Mouse (Mus musculus) heart, adult 18-20 months (tissue): ENCODE measurements around the gene Nav3. TPM values are rescaled to one million over a fixed set of nuclear protein-coding genes. Genes with fewer than 3 reads are reported as not detected.
"Not testable (repeated sequence)": the region's sequence is repeated elsewhere in the genome, so short reads cannot be mapped to it uniquely, and the experiment has no call there.

Experiments
- DNase-seq, 2 experiments: peaks; one replicate each; pipeline ENCODE4 v3.0.0; 2021 to 2022; ENCODE audit warnings: mixed read lengths in 1 of 2
- total RNA-seq, 2 experiments: library from RNA; stranded (reverse); gene quantifications; 2 replicates each; pipeline ENCODE4 v1.2.3; 2021

The Nav3 gene
- total RNA-seq, 2 experiments from 2014 or later: 1.6 to 2.0 TPM

- DNase-seq: not testable (repeated sequence)
Observed at GRCm38 (mm10) chr10:110383506-110384229, 72.3 kb downstream of the Nav3 start.

GRCm38 (mm10) chr10:110380792-110381191, 75.2 kb downstream of the Nav3 start:
- no peak for DNase-seq

- no peak for DNase-seq
Observed at GRCm38 (mm10) chr10:110372724-110373455, 83.1 kb downstream of the Nav3 start.

- DNase-seq: peak; percentile 8 to 11
Observed at GRCm38 (mm10) chr10:110352148-110352547, 103.9 kb downstream of the Nav3 start.

GRCm38 (mm10) chr10:110330030-110330429, 126.0 kb downstream of the Nav3 start:
- no peak for DNase-seq

- peak in 1 of 2 experiments; percentile 8 for DNase-seq
Observed at GRCm38 (mm10) chr10:110329629-110330028, 126.4 kb downstream of the Nav3 start.

- no peak for DNase-seq
Observed at GRCm38 (mm10) chr10:110322082-110322632, 133.8 kb downstream of the Nav3 start.

GRCm38 (mm10) chr10:110317275-110317674, 138.7 kb downstream of the Nav3 start:
- DNase-seq: no peak

GRCm38 (mm10) chr10:110314525-110314924, 141.5 kb downstream of the Nav3 start:
- DNase-seq: no peak

- DNase-seq: no peak
Observed at GRCm38 (mm10) chr10:110313959-110314358, 142.0 kb downstream of the Nav3 start.

GRCm38 (mm10) chr10:110309511-110309910, 146.5 kb downstream of the Nav3 start:
- DNase-seq: peak in 1 of 2 experiments; percentile 26

GRCm38 (mm10) chr10:110305609-110306008, 150.4 kb downstream of the Nav3 start:
- DNase-seq: no peak

- DNase-seq: no peak
Observed at GRCm38 (mm10) chr10:110290016-110290623, 165.9 kb downstream of the Nav3 start.

GRCm38 (mm10) chr10:110283879-110284278, 172.1 kb downstream of the Nav3 start:
- DNase-seq: no peak

- DNase-seq: no peak
Observed at GRCm38 (mm10) chr10:110272818-110273217, 183.2 kb downstream of the Nav3 start.

- DNase-seq: no peak
Observed at GRCm38 (mm10) chr10:110270561-110270960, 185.4 kb downstream of the Nav3 start.

- DNase-seq: peak; percentile 19 to 30
Observed at GRCm38 (mm10) chr10:110242128-110242561, 213.9 kb downstream of the Nav3 start.

GRCm38 (mm10) chr10:110240667-110241066, 215.3 kb downstream of the Nav3 start:
- DNase-seq: no peak

GRCm38 (mm10) chr10:110233307-110233930, 222.6 kb downstream of the Nav3 start:
- DNase-seq: peak in 1 of 2 experiments; percentile 2

- no peak for DNase-seq
Observed at GRCm38 (mm10) chr10:110206411-110206810, 249.6 kb downstream of the Nav3 start.

- DNase-seq: no peak
Observed at GRCm38 (mm10) chr10:110204121-110204697, 251.8 kb downstream of the Nav3 start.

- DNase-seq: peak in 1 of 2 experiments; percentile 4
Observed at GRCm38 (mm10) chr10:110192881-110193280, 263.1 kb downstream of the Nav3 start.
